Mouse (Mus musculus) MEL (cell line): ENCODE measurements around the gene Naaa. TPM values are rescaled to one million over a fixed set of nuclear protein-coding genes. Genes with fewer than 3 reads are reported as not detected.

Source experiments
- DNase-seq: peaks from one replicate; pipeline ENCODE4 v3.0.0; 2011; ENCODE audit warnings: low read depth, low spot score
- H3K27ac ChIP-seq: 2 replicates; pipeline ENCODE4 v1.5.1; 2012; ENCODE audit warnings: low read depth, mild to moderate bottlenecking, control low read depth, low read length, moderate library complexity; ENCODE audit not compliant: control insufficient read depth
- H3K27me3 ChIP-seq, 2 experiments: fragments of 150-350 bp in 1 of 2; sonication (generic) in 1 of 2; 2 replicates each; pipeline ENCODE4 v1.6.1; 2012; ENCODE audit warnings: low read length in 2 of 2, mild to moderate bottlenecking in 2 of 2, improper control_type of control experiment in 1 of 2, moderate library complexity in 1 of 2; ENCODE audit not compliant: insufficient read depth in 2 of 2, control insufficient read depth in 1 of 2
- H3K36me3 ChIP-seq, 2 experiments: 2 replicates each; pipeline ENCODE4 v1.6.1; 2012 to 2014; ENCODE audit warnings: low read length in 2 of 2, improper control_type of control experiment in 1 of 2, inconsistent platforms in 1 of 2, mild to moderate bottlenecking in 1 of 2; ENCODE audit not compliant: insufficient read depth in 2 of 2, control insufficient read depth in 1 of 2
- H3K4me1 ChIP-seq, 2 experiments: fragments of 150-350 bp in 1 of 2; sonication (generic) in 1 of 2; 2 replicates each; pipeline ENCODE4 v1.6.1; 2012; ENCODE audit warnings: low read length in 2 of 2, improper control_type of control experiment in 1 of 2, mild to moderate bottlenecking in 1 of 2; ENCODE audit not compliant: insufficient read depth in 2 of 2, control insufficient read depth in 1 of 2
- H3K4me3 ChIP-seq, 2 experiments: fragments of 150-350 bp in 1 of 2; sonication (generic) in 1 of 2; 2 replicates each; pipeline ENCODE4 v1.5.1; 2012; ENCODE audit warnings: low read depth in 2 of 2, low read length in 2 of 2, mild to moderate bottlenecking in 2 of 2, moderate library complexity in 2 of 2, control low read depth in 1 of 2, improper control_type of control experiment in 1 of 2; ENCODE audit not compliant: control insufficient read depth in 1 of 2, insufficient read depth in 1 of 2
- H3K79me2 ChIP-seq: 2 replicates; pipeline ENCODE4 v1.6.1; 2012; ENCODE audit warnings: mild to moderate bottlenecking, low read length, moderate library complexity; ENCODE audit not compliant: control insufficient read depth, poor library complexity, insufficient read depth
- H3K9ac ChIP-seq: 2 replicates; pipeline ENCODE4 v1.6.1; 2012; ENCODE audit warnings: low read depth, mild to moderate bottlenecking, control low read depth, low read length, moderate library complexity; ENCODE audit not compliant: control insufficient read depth, poor library complexity, severe bottlenecking
- H3K9me3 ChIP-seq: fragments of 150-350 bp; sonication (generic); replicated peaks from 2 replicates; pipeline ENCODE4 v1.6.1; 2012; ENCODE audit warnings: mild to moderate bottlenecking, low read length, improper control_type of control experiment, moderate library complexity; ENCODE audit not compliant: insufficient read depth
- CHD1 ChIP-seq: IDR thresholded peaks from 2 replicates; pipeline ENCODE4 v1.6.1; 2012; ENCODE audit warnings: low read depth, mild to moderate bottlenecking, inconsistent platforms, low read length, improper control_type of control experiment
- CHD2 ChIP-seq: IDR thresholded peaks from 2 replicates; pipeline ENCODE4 v1.6.1; 2011; ENCODE audit warnings: low read length, improper control_type of control experiment
- CTCF ChIP-seq, 3 experiments: IDR thresholded peaks in 2 of 3; conservative IDR thresholded peaks in 1 of 3; 2 replicates each; pipeline ENCODE4 v1.5.1; 2011 to 2012; ENCODE audit warnings: low read length in 3 of 3, low read depth in 2 of 3, mild to moderate bottlenecking in 2 of 3, improper control_type of control experiment in 1 of 3, inconsistent platforms in 1 of 3, mixed read lengths in 1 of 3, moderate library complexity in 1 of 3; ENCODE audit not compliant: control insufficient read depth in 1 of 3, insufficient read depth in 1 of 3, poor library complexity in 1 of 3, severe bottlenecking in 1 of 3
- E2F4 ChIP-seq: IDR thresholded peaks from 2 replicates; pipeline ENCODE4 v1.6.1; 2011; ENCODE audit warnings: low read depth, low read length, improper control_type of control experiment, borderline replicate concordance
- EP300 ChIP-seq, 2 experiments: IDR thresholded peaks; 2 replicates each; pipeline ENCODE4 v1.6.1; 2011; ENCODE audit warnings: improper control_type of control experiment in 2 of 2, low read length in 2 of 2, low read depth in 1 of 2, mild to moderate bottlenecking in 1 of 2
- ETS1 ChIP-seq: IDR thresholded peaks from 2 replicates; pipeline ENCODE4 v1.6.1; 2012; ENCODE audit warnings: low read depth, mild to moderate bottlenecking, inconsistent platforms, low read length, improper control_type of control experiment, moderate library complexity
- GABPA ChIP-seq: IDR thresholded peaks from 2 replicates; pipeline ENCODE4 v1.6.1; 2012; ENCODE audit warnings: low read depth, mild to moderate bottlenecking, inconsistent platforms, low read length, improper control_type of control experiment, moderate library complexity
- GATA1 ChIP-seq: IDR thresholded peaks from 2 replicates; pipeline ENCODE4 v1.6.1; 2011; ENCODE audit warnings: low read depth, low read length, improper control_type of control experiment
- JUND ChIP-seq: IDR thresholded peaks from 2 replicates; pipeline ENCODE4 v1.6.1; 2011; ENCODE audit warnings: low read depth, mild to moderate bottlenecking, improper control_type of control experiment, low read length
- KAT2A ChIP-seq: conservative IDR thresholded peaks from 2 replicates; pipeline ENCODE4 v1.6.1; 2012; ENCODE audit warnings: low read depth, low read length, improper control_type of control experiment, inconsistent platforms
- MAFK ChIP-seq: IDR thresholded peaks from 2 replicates; pipeline ENCODE4 v1.6.1; 2011; ENCODE audit warnings: low read depth, mild to moderate bottlenecking, low read length, improper control_type of control experiment, borderline replicate concordance
- MAX ChIP-seq: IDR thresholded peaks from 2 replicates; pipeline ENCODE4 v1.6.1; 2011; ENCODE audit warnings: low read length, improper control_type of control experiment
- MAZ ChIP-seq: IDR thresholded peaks from 2 replicates; pipeline ENCODE4 v1.6.1; 2012; ENCODE audit warnings: low read depth, mild to moderate bottlenecking, inconsistent platforms, low read length, improper control_type of control experiment
- MEF2A ChIP-seq: IDR thresholded peaks from 2 replicates; pipeline ENCODE4 v1.6.1; 2014; ENCODE audit warnings: low read depth, mild to moderate bottlenecking, inconsistent platforms, low read length, improper control_type of control experiment; ENCODE audit not compliant: poor library complexity, insufficient replicate concordance, severe bottlenecking; ENCODE audit errors: extremely low read depth
- MXI1 ChIP-seq: IDR thresholded peaks from 2 replicates; pipeline ENCODE4 v1.6.1; 2011; ENCODE audit warnings: mild to moderate bottlenecking, low read depth, low read length, improper control_type of control experiment
- MYB ChIP-seq: IDR thresholded peaks from 2 replicates; pipeline ENCODE4 v1.6.1; 2011; ENCODE audit warnings: mild to moderate bottlenecking, low read depth, low read length, improper control_type of control experiment
- MYC ChIP-seq: IDR thresholded peaks from 2 replicates; pipeline ENCODE4 v1.6.1; 2011; ENCODE audit warnings: low read depth, mild to moderate bottlenecking, low read length, improper control_type of control experiment, moderate library complexity
- NELFE ChIP-seq: IDR thresholded peaks from 2 replicates; pipeline ENCODE4 v1.6.1; 2011; ENCODE audit warnings: low read depth, low read length, improper control_type of control experiment
- NRF1 ChIP-seq: IDR thresholded peaks from 2 replicates; pipeline ENCODE4 v1.6.1; 2014; ENCODE audit warnings: low read depth, mild to moderate bottlenecking, inconsistent platforms, low read length, improper control_type of control experiment, moderate library complexity; ENCODE audit not compliant: poor library complexity, insufficient read depth, severe bottlenecking
- POLR2A ChIP-seq, 2 experiments: IDR thresholded peaks; 2 replicates each; pipeline ENCODE4 v1.6.1; 2011 to 2012; ENCODE audit warnings: low read length in 2 of 2, mild to moderate bottlenecking in 2 of 2, control low read depth in 1 of 2, improper control_type of control experiment in 1 of 2, low read depth in 1 of 2, moderate library complexity in 1 of 2; ENCODE audit not compliant: control insufficient read depth in 1 of 2, insufficient read depth in 1 of 2, poor library complexity in 1 of 2
- POLR2AphosphoS2 ChIP-seq: IDR thresholded peaks from 2 replicates; pipeline ENCODE4 v1.6.1; 2011; ENCODE audit warnings: low read length, improper control_type of control experiment
- POLR2AphosphoS5 ChIP-seq: IDR thresholded peaks from 2 replicates; pipeline ENCODE4 v1.6.1; 2012; ENCODE audit warnings: low read depth, borderline replicate concordance, mild to moderate bottlenecking, inconsistent platforms, low read length, moderate library complexity, mixed read lengths
- RAD21 ChIP-seq: IDR thresholded peaks from 2 replicates; pipeline ENCODE4 v1.6.1; 2011; ENCODE audit warnings: mild to moderate bottlenecking, low read depth, low read length, improper control_type of control experiment
- RCOR1 ChIP-seq: IDR thresholded peaks from 2 replicates; pipeline ENCODE4 v1.6.1; 2012; ENCODE audit warnings: low read depth, mild to moderate bottlenecking, inconsistent platforms, low read length, improper control_type of control experiment
- SIN3A ChIP-seq: IDR thresholded peaks from 2 replicates; pipeline ENCODE4 v1.6.1; 2012; ENCODE audit warnings: low read length, improper control_type of control experiment, inconsistent platforms
- SMC3 ChIP-seq: IDR thresholded peaks from 2 replicates; pipeline ENCODE4 v1.6.1; 2011; ENCODE audit warnings: low read depth, low read length, improper control_type of control experiment
- TAL1 ChIP-seq: IDR thresholded peaks from 2 replicates; pipeline ENCODE4 v1.6.1; 2012; ENCODE audit warnings: mild to moderate bottlenecking, inconsistent platforms, low read length, moderate library complexity, mixed read lengths
- TBP ChIP-seq: IDR thresholded peaks from 2 replicates; pipeline ENCODE4 v1.8.0; 2011; ENCODE audit warnings: low read depth, low read length, improper control_type of control experiment
- TCF12 ChIP-seq: IDR thresholded peaks from 2 replicates; pipeline ENCODE4 v1.6.1; 2014; ENCODE audit warnings: low read depth, mild to moderate bottlenecking, inconsistent platforms, low read length, improper control_type of control experiment, moderate library complexity
- UBTF ChIP-seq: IDR thresholded peaks from 2 replicates; pipeline ENCODE4 v1.6.1; 2012; ENCODE audit warnings: low read depth, mild to moderate bottlenecking, inconsistent platforms, low read length, improper control_type of control experiment, moderate library complexity, borderline replicate concordance; ENCODE audit not compliant: insufficient read depth
- USF1 ChIP-seq: IDR thresholded peaks from 2 replicates; pipeline ENCODE4 v1.6.1; 2014; ENCODE audit warnings: low read depth, mild to moderate bottlenecking, inconsistent platforms, low read length, improper control_type of control experiment, moderate library complexity
- USF2 ChIP-seq, 2 experiments: IDR thresholded peaks; 2 replicates each; pipeline ENCODE4 v1.6.1; 2011 to 2012; ENCODE audit warnings: improper control_type of control experiment in 2 of 2, low read length in 2 of 2, borderline replicate concordance in 1 of 2, inconsistent platforms in 1 of 2, low read depth in 1 of 2, mild to moderate bottlenecking in 1 of 2; ENCODE audit not compliant: insufficient read depth in 1 of 2
- ZC3H11A ChIP-seq: IDR thresholded peaks from 2 replicates; pipeline ENCODE4 v1.6.1; 2012; ENCODE audit warnings: low read depth, mild to moderate bottlenecking, inconsistent platforms, low read length, improper control_type of control experiment
- ZMIZ1 ChIP-seq: IDR thresholded peaks from 2 replicates; pipeline ENCODE4 v1.6.1; 2012; ENCODE audit warnings: low read depth, mild to moderate bottlenecking, inconsistent platforms, low read length, improper control_type of control experiment, moderate library complexity
- ZNF384 ChIP-seq: IDR thresholded peaks from 2 replicates; pipeline ENCODE4 v1.6.1; 2012; ENCODE audit warnings: low read depth, mild to moderate bottlenecking, inconsistent platforms, low read length, improper control_type of control experiment
- polyA plus RNA-seq, 2 experiments: library from polyadenylated mRNA; stranded (reverse) in 1 of 2; unstranded in 1 of 2; fragments of >175 nt in 1 of 2; fragments of >200 nt in 1 of 2; gene quantifications; 2 replicates each; pipeline versions ENCODE4 v1.2.1 to v1.2.4; 2012; ENCODE audit warnings: low replicate concordance in 2 of 2, low read depth in 1 of 2; ENCODE audit not compliant: insufficient read length in 2 of 2, insufficient read depth in 1 of 2, missing spikeins in 1 of 2
- total RNA-seq: library from RNA; depleted of rRNA; stranded (reverse); fragments of 300-350 nt; gene quantifications from 2 replicates; pipeline ENCODE4 v1.2.3, GENCODE M21; 2012; rRNA removed

Gene Naaa
- total RNA-seq = 2.2 TPM in 2 replicates
- polyA plus RNA-seq = 1 to 10 TPM in 1 of 2 experiments, not detected in 1; 6.7 TPM

GRCm38 (mm10) chr5:92277437-92278394 lies at the start of gene Naaa:
Naaa (minus strand) TSS chr5:92278170.
- H3K4me3 ChIP-seq = peak within 1 kb of the TSS; percentile 65 to 90
- peaks cover 9 to 14% of the 10 kb centered on the region in 2 experiments for H3K4me1 ChIP-seq
- H3K27ac ChIP-seq = peak within 1 kb of the TSS; percentile 38
- no peaks in the 10 kb centered on the region; the same call in 1 of the 2 replicates for H3K79me2 ChIP-seq
- H3K27me3 ChIP-seq = no peaks in the 10 kb centered on the region
- H3K9me3 ChIP-seq = no peaks in the 10 kb centered on the region
- DNase-seq = peak; percentile 90
- peaks cover 0 to 16% of the 10 kb centered on the region in 2 experiments; a peak in 2 of 4 replicates for H3K36me3 ChIP-seq
- peak within 1 kb of the TSS; percentile 63 for H3K9ac ChIP-seq
- peak; percentile 23; the same call in 1 of the 2 replicates for TF ChIP-seq NELFE
- no peak for TF ChIP-seq CHD2
- no peak for TF ChIP-seq MAZ
- TF ChIP-seq E2F4 = no peak
- 0 out of 2 replicates have a peak, but pooled peaks have one; percentile 9 for TF ChIP-seq TCF12
- no peak; the same call in none of the 2 replicates for TF ChIP-seq RAD21
- no peak for TF ChIP-seq POLR2AphosphoS5
- no peak for TF ChIP-seq KAT2A
- TF ChIP-seq MYB = no peak
- no peak for TF ChIP-seq MEF2A
- no peak for TF ChIP-seq USF2 (IDR thresholded peaks at IDR 0.05; ENCODE audit: borderline replicate concordance in 1 of 2, insufficient read depth in 1 of 2, low read depth in 1 of 2, low read length in 2 of 2)
- TF ChIP-seq POLR2AphosphoS2 = no peak
- no peak for TF ChIP-seq CHD1
- TF ChIP-seq TAL1 = no peak
- no peak for TF ChIP-seq MAX
- no peak for TF ChIP-seq UBTF
- no peak for TF ChIP-seq TBP
- peak; percentile 77 for TF ChIP-seq NRF1
- TF ChIP-seq GABPA = no peak
- TF ChIP-seq RCOR1 = no peak
- TF ChIP-seq POLR2A (IDR thresholded peaks at IDR 0.05; ENCODE audit: control insufficient read depth in 1 of 2, insufficient read depth in 1 of 2, low read depth in 1 of 2, low read length in 2 of 2, poor library complexity in 1 of 2) = peak; percentile 41 to 51; a peak in 2 of 4 replicates
- peak in 1 of 3 experiments; percentile 26; a peak in 1 of 6 replicates for TF ChIP-seq CTCF (IDR thresholded peaks at IDR 0.05 in 2 of 3, conservative IDR thresholded peaks at IDR 0.05 in 1 of 3; ENCODE audit: control insufficient read depth in 1 of 3, insufficient read depth in 1 of 3, low read depth in 2 of 3, low read length in 3 of 3, poor library complexity in 1 of 3, severe bottlenecking in 1 of 3)
- TF ChIP-seq MYC = no peak
- TF ChIP-seq ZMIZ1 = no peak
- no peak for TF ChIP-seq GATA1
- TF ChIP-seq USF1 = no peak
- peak; percentile 28; the same call in 1 of the 2 replicates for TF ChIP-seq SIN3A
- TF ChIP-seq ETS1 = no peak
- TF ChIP-seq JUND = no peak
- no peak for TF ChIP-seq EP300 (IDR thresholded peaks at IDR 0.05; ENCODE audit: low read depth in 1 of 2, low read length in 2 of 2)
- no peak for TF ChIP-seq MAFK
- no peak for TF ChIP-seq SMC3
- no peak for TF ChIP-seq ZNF384
- no peak for TF ChIP-seq MXI1
- no peak for TF ChIP-seq ZC3H11A
